Mouse (Mus musculus) megakaryocyte, embryonic 14.5 days (primary cell): Measurements from ENCODE around the gene Smtnl2.

Experiments used
- FLI1 ChIP-seq: IDR thresholded peaks from 2 replicates; pipeline ENCODE4 v1.6.1; 2012; ENCODE audit warnings: low read length, inconsistent platforms, mixed read lengths
- GATA1 ChIP-seq: IDR thresholded peaks from 3 replicates; pipeline ENCODE4 v1.6.1; 2012; ENCODE audit warnings: mixed read lengths, low read length, inconsistent platforms, borderline replicate concordance

DNA sequence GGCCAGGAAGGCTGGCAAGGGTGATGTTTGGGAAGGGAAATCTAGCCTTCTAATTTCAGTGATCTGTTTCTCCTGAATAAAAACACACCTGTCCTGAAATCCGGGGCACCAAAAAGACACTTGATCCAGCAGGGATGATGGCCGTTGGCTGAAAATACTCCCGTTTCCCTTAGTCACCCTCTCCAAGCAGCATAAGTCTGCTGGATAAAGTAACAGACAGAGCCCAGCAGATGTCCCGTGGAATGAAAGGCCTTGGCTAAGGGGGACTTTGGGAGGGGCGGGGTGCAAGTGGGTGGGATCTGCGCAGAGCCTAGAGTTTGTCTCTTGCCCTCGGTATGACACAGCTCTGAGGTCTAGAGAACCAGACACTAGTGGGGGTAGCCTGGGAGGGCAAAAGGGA lies 33.3 kb downstream of the Smtnl2 start:
- TF ChIP-seq GATA1 (no peak), FLI1 (no peak)
